Mouse (Mus musculus) heart, adult 11 months (tissue): ENCODE measurements around the gene Ptpra.
"Not testable (repeated sequence)": the region's sequence is repeated elsewhere in the genome, so short reads cannot be mapped to it uniquely, and the experiment has no call there.

Experiments
- DNase-seq: peaks from one replicate; pipeline ENCODE4 v3.0.0; 2022

Gene Ptpra

GRCm38 (mm10) chr2:130564063-130564462 lies 114.0 kb downstream of the Ptpra start:
- DNase-seq: peak; percentile 93

GRCm38 (mm10) chr2:130564983-130565382 lies 114.9 kb downstream of the Ptpra start:
- no peak for DNase-seq

GRCm38 (mm10) chr2:130568921-130569320 lies 118.8 kb downstream of the Ptpra start:
- DNase-seq: no peak

- no peak for DNase-seq
Measured at GRCm38 (mm10) chr2:130569926-130570325, 119.8 kb downstream of the Ptpra start.

- no peak for DNase-seq
Measured at GRCm38 (mm10) chr2:130574960-130575359, 124.9 kb downstream of the Ptpra start.

GRCm38 (mm10) chr2:130575873-130576272 lies 125.8 kb downstream of the Ptpra start, which contains the start of gene Oxt:
Oxt (plus strand) TSS chr2:130576173.
- no peak for DNase-seq

GRCm38 (mm10) chr2:130576564-130576963 lies 126.5 kb downstream of the Ptpra start:
- not testable (repeated sequence) for DNase-seq

GRCm38 (mm10) chr2:130577021-130577420 lies 126.9 kb downstream of the Ptpra start:
- DNase-seq: no peak

- peak; percentile 92 for DNase-seq
Measured at GRCm38 (mm10) chr2:130577632-130578031, 127.6 kb downstream of the Ptpra start.

GRCm38 (mm10) chr2:130578148-130578547 lies 128.1 kb downstream of the Ptpra start:
- no peak for DNase-seq

- DNase-seq: no peak
Measured at GRCm38 (mm10) chr2:130579791-130580190, 129.7 kb downstream of the Ptpra start.

- no peak for DNase-seq
Measured at GRCm38 (mm10) chr2:130581201-130581600, 131.1 kb downstream of the Ptpra start.

- DNase-seq: peak; percentile 94
Measured at GRCm38 (mm10) chr2:130582552-130582951, 132.5 kb downstream of the Ptpra start, which contains the start of gene Avp. Avp (minus strand) TSS chr2:130582554.

GRCm38 (mm10) chr2:130583902-130584560 lies 134.0 kb downstream of the Ptpra start:
- DNase-seq: peak; percentile 94

GRCm38 (mm10) chr2:130586016-130586415 lies 135.9 kb downstream of the Ptpra start:
- no peak for DNase-seq

- DNase-seq: no peak
Measured at GRCm38 (mm10) chr2:130588373-130588772, 138.3 kb downstream of the Ptpra start.

- DNase-seq: peak; percentile 90
Measured at GRCm38 (mm10) chr2:130589157-130589556, 139.1 kb downstream of the Ptpra start.

GRCm38 (mm10) chr2:130589761-130590160 lies 139.7 kb downstream of the Ptpra start:
- DNase-seq: peak; percentile 87

GRCm38 (mm10) chr2:130591016-130591415 lies 140.9 kb downstream of the Ptpra start:
- no peak for DNase-seq

- no peak for DNase-seq
Measured at GRCm38 (mm10) chr2:130595596-130595995, 145.5 kb downstream of the Ptpra start.

GRCm38 (mm10) chr2:130597601-130598010 lies 147.5 kb downstream of the Ptpra start:
- DNase-seq: no peak

GRCm38 (mm10) chr2:130598399-130598798 lies 148.3 kb downstream of the Ptpra start:
- peak; percentile 93 for DNase-seq

GRCm38 (mm10) chr2:130602195-130602594 lies 152.1 kb downstream of the Ptpra start:
- no peak for DNase-seq
